Mouse (Mus musculus) heart, adult 2 months (tissue): ENCODE measurements at regions not wholly inside any gene's neighbourhood (a gene's known extent, or its start where the extent isn't known, plus 50 kb on each side); places are given as distances from the start of the nearest gene placed in this dataset.

Experiments
- CTCF ChIP-seq: fragments of 200-600 bp; IDR thresholded peaks from 2 replicates; pipeline ENCODE4 v1.8.1; 2022; ENCODE audit warnings: antibody characterized with exemption, mild to moderate bottlenecking, moderate library complexity
- EP300 ChIP-seq: fragments of 200-500 bp; IDR thresholded peaks from 2 replicates; pipeline ENCODE4 v1.6.1; 2011; ENCODE audit warnings: low read depth, low read length, control low read depth; ENCODE audit not compliant: insufficient read depth

DNA sequence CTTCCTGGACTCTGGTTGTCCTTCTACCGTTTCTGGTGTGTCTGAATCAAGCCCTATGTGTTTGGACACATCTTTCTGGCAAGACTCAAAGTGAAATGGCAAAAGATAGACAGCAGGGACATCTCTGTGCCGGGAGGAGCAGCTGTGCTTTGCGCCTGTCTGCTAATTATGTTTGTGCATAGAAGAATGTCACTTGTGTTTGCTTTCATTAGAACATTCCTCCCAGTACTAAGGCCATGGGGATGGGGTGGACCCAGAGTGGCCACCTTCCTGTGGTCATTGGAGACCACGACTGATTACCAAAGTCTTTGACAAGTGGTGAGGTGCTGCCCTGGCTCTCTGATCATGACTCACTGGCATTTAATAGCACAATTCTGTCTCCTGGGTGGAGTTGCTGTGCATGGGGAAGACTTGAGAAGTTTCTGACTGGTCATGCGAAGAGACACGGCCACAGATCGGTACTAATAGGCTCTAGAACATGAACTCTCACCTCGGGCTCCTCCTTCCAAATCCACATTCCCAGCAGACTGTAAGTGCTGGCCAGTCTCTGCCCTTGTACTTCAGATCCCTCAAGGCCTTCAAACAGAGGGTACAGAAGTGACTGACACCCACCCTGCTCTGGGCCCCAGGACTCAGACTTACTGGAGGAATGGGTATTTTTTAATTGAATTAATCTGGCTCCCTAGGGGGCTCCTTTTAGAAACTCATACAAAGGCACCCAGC lies 279.0 kb downstream of the Gm49356 start:
- no peak for TF ChIP-seq CTCF
- TF ChIP-seq EP300: no peak
